Mouse (Mus musculus) bone marrow, adult 2 months (tissue): ENCODE results near the gene Syngr1.

ENCODE experiments used
- CTCF ChIP-seq: fragments of 200-500 bp; IDR thresholded peaks from 2 replicates; pipeline ENCODE4 v1.5.1; 2011; ENCODE audit warnings: low read length, control low read depth; ENCODE audit not compliant: control insufficient read depth, insufficient read depth
- POLR2A ChIP-seq: fragments of 200-500 bp; IDR thresholded peaks from 2 replicates; pipeline ENCODE4 v1.6.1; 2011; ENCODE audit warnings: low read depth, mild to moderate bottlenecking, control low read depth, low read length, borderline replicate concordance; ENCODE audit not compliant: control insufficient read depth

- TF ChIP-seq POLR2A (peak; percentile 42; the same call in 1 of the 2 replicates), CTCF (peak; percentile 75)
Observed at GRCm38 (mm10) chr15:80091121-80091955, at the start of gene Syngr1, which contains the start of gene Rpl3.
